Mouse (Mus musculus) hindbrain, embryonic 10.5 days (tissue): ENCODE measurements at regions not wholly inside any gene's neighbourhood (a gene's known extent, or its start where the extent isn't known, plus 50 kb on each side); places are given as distances from the start of the nearest gene placed in this dataset.

Source experiments
- DNase-seq: peaks from one replicate; pipeline ENCODE4 v3.0.0-alpha.2; 2017; ENCODE audit warnings: low spot score
- H3K27ac ChIP-seq: fragments of 300-500 bp; sonication (generic); 2 replicates; pipeline ENCODE4 v1.5.1; 2016; ENCODE audit warnings: mild to moderate bottlenecking, moderate library complexity
- H3K27me3 ChIP-seq: fragments of 300-500 bp; sonication (generic); 2 replicates; pipeline ENCODE4 v1.6.1; 2016; ENCODE audit warnings: mild to moderate bottlenecking; ENCODE audit not compliant: poor library complexity, insufficient read depth, severe bottlenecking
- H3K36me3 ChIP-seq: fragments of 300-500 bp; sonication (generic); 2 replicates; pipeline ENCODE4 v1.6.1; 2016; ENCODE audit warnings: mild to moderate bottlenecking, moderate library complexity
- H3K4me1 ChIP-seq: fragments of 300-500 bp; sonication (generic); replicated peaks from 2 replicates; pipeline ENCODE4 v1.6.1; 2016; ENCODE audit warnings: mild to moderate bottlenecking
- H3K4me3 ChIP-seq: fragments of 300-500 bp; sonication (generic); 2 replicates; pipeline ENCODE4 v1.5.1; 2016; ENCODE audit warnings: mild to moderate bottlenecking, moderate library complexity
- H3K9me3 ChIP-seq: fragments of 300-500 bp; sonication (generic); 2 replicates; pipeline ENCODE4 v1.6.1; 2016; ENCODE audit warnings: mild to moderate bottlenecking, moderate library complexity
- WGBS: fragments of 180-500 bp; shearing (Covaris S2); methylation state at CpG from one replicate; pipeline ENCODE4 v1.1.7; 2016; 5-methylcytosine and 5-hydroxymethylcytosine counted together

DNA sequence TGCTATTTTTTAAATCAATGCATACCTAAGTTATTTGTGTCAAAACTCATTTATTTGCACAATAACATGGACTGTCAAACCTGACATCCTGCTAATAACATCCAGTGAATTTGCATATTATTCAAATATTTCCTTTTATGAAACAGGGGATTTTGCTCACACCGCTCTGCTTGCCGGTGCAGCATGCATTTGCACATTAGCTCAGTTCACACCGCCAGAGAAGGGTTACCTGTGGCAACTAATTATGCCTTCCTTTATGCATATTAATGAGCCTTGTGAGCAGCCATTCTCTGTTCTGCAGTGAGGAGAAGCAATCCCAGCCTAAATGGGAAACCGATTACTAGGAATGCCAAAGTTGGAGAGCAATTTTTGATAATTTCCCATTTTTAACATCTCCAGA is 141.9 kb downstream of the Arrdc4 start:
- no peaks in the 10 kb centered on the region for H3K36me3 ChIP-seq
- H3K9me3 ChIP-seq, result no peaks in the 10 kb centered on the region
- H3K27me3 ChIP-seq, result no peaks in the 10 kb centered on the region
- no peak overlapping the region for H3K27ac ChIP-seq
- no peaks in the 10 kb centered on the region for H3K4me1 ChIP-seq
- no peak overlapping the region for H3K4me3 ChIP-seq
- 75% methylated on average over 4 of the region's 4 CpGs for WGBS
- DNase-seq, result no peak

GRCm38 (mm10) chr7:68606278-68606677 is 142.8 kb downstream of the Arrdc4 start:
- WGBS, result 88% methylated on average over 3 of the region's 3 CpGs
- Histone ChIP-seq H3K27me3 (no peaks in the 10 kb centered on the region), H3K9me3 (no peaks in the 10 kb centered on the region), H3K36me3 (no peaks in the 10 kb centered on the region), H3K4me3 (no peak overlapping the region), H3K27ac (no peak overlapping the region), H3K4me1 (no peaks in the 10 kb centered on the region)
- no peak for DNase-seq

GRCm38 (mm10) chr7:68603711-68604110 is 145.3 kb downstream of the Arrdc4 start:
- 80% methylated on average over 2 of the region's 2 CpGs for WGBS

GRCm38 (mm10) chr7:68602003-68602402 is 147.0 kb downstream of the Arrdc4 start:
- no peak for DNase-seq
- no peaks in the 10 kb centered on the region for H3K36me3 ChIP-seq
- 84% methylated on average over 6 of the region's 6 CpGs for WGBS
- H3K9me3 ChIP-seq, result no peaks in the 10 kb centered on the region
- no peaks in the 10 kb centered on the region for H3K4me1 ChIP-seq
- no peak overlapping the region for H3K27ac ChIP-seq
- H3K4me3 ChIP-seq, result no peak overlapping the region
- no peaks in the 10 kb centered on the region for H3K27me3 ChIP-seq

More at GRCm38 (mm10) chr7:68603711-68604110, 145.3 kb downstream of the Arrdc4 start:
- Histone ChIP-seq H3K4me1 (no peaks in the 10 kb centered on the region), H3K27ac (no peak overlapping the region), H3K27me3 (no peaks in the 10 kb centered on the region), H3K36me3 (no peaks in the 10 kb centered on the region), H3K4me3 (no peak overlapping the region), H3K9me3 (no peaks in the 10 kb centered on the region)
- DNase-seq, result no peak

DNA sequence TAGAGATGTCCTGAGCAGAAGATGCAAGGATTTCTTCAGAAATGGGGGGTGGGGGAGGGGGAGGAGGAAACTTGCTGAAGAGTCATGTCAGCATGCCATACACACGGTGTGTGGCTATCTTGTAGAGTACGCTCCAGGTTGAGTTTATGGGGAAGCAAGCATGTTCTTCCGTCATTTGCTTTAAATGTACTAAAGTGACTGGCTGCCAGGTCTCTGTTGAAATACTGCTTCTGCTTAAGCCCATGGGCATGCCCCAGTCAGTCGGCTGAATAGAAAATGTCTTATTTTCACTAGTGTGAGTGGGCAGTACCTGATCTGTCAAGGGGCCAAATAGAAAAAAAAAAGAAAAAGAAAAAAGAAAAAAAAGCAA is 155.0 kb downstream of the Arrdc4 start:
- Histone ChIP-seq H3K36me3 (no peaks in the 10 kb centered on the region), H3K4me3 (no peak overlapping the region), H3K27me3 (no peaks in the 10 kb centered on the region), H3K9me3 (no peaks in the 10 kb centered on the region), H3K27ac (no peak overlapping the region), H3K4me1 (peaks cover 13% of the 10 kb centered on the region)
- no peak for DNase-seq
- WGBS, result 88% methylated on average over 4 of the region's 4 CpGs

DNA sequence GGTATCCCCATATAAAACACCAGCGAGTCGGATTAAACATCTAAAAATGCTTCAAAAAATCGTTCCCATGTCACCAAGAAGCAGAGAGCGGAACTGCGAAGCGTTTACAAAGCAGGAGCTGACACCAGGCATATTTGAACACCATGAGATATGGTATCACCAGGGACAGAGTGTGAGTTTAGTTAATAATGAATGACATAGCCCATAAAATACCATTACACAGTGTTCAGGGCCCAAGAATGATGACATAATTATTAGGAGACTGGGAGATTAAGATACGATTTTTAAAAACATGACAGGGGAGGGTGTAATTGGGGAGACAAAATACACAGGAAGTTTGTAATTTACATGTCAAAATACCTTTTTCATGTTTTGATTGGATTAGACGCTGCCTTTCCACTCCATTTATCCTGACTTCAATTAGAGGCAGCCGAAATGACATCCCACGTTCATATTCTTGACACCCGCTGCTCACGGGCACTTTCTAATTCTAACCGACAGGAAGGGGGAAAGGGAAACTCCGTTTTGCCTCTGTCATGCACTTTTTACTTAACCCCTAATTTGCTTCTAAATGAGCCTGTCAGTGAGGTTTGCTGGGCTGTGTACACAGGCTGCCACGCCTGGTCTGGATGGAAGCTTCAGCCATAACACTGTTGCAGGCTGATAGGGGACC is 155.6 kb downstream of the Arrdc4 start:
- Histone ChIP-seq H3K36me3 (no peaks in the 10 kb centered on the region), H3K27me3 (no peaks in the 10 kb centered on the region), H3K9me3 (no peaks in the 10 kb centered on the region), H3K4me1 (peaks cover 13% of the 10 kb centered on the region), H3K4me3 (no peak overlapping the region), H3K27ac (no peak overlapping the region)
- 56% methylated on average over 15 of the region's 15 CpGs for WGBS
- DNase-seq, result peak; percentile 5

DNA sequence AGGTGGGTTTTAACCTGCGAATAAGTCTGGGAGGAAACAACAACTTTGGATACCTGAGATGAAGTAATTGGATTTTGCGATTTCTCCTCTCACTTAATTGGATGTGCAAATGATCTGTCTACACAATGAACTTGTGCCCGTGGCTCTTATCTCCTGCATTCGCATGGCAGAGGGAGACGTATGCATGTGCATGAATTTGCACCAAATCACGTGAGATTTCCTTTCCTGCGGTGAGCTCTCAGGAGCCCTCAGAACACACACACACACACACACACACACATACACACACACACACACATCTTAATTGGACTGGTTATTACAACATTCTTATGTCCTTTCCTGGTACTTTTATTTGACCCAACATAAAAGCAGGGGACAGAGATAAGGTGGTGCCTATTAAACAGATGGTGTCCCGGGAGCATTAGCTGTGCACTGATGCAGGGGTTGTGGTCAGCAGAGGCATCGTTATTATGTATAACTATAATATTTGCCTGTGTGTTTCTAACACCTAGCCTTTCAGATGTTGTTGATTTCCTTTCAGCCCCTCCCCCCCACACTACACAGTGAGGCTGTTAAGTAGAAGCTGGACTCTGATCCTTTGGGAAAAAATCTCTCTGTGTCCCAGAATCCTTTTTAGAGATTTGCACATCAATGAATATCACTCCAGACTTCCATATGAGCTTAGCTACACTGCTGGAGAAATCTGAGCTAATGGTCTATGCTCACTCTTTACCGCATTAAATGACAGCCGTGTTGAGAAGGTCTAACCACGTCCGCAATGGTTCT is 166.3 kb downstream of the Arrdc4 start:
- Histone ChIP-seq H3K36me3 (no peaks in the 10 kb centered on the region), H3K4me1 (no peaks in the 10 kb centered on the region), H3K27ac (no peak overlapping the region), H3K9me3 (no peaks in the 10 kb centered on the region), H3K4me3 (no peak overlapping the region), H3K27me3 (peaks cover 16% of the 10 kb centered on the region)
- WGBS, result 86% methylated on average over 13 of the region's 13 CpGs
- DNase-seq, result no peak

DNA sequence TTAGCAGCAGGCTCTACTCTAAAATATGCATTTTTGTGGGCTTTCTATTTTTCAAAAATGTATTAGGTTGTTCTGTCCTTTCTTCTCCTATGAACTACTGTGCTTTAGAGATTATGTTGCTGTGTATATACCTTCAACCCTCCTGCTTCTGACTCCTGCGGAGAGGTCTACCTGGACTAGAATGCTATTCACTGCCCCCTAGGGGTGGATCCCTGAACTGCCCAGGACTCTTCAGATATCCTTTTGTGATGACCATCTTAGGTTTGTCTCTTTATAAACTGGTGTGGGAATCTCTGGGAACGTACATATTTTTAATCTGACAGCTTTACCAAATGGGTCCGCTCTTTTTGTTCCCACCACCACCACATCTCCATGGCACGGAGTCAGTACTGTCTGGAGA is 168.4 kb downstream of the Arrdc4 start:
- H3K36me3 ChIP-seq, result no peaks in the 10 kb centered on the region
- DNase-seq, result peak; percentile 47
- peaks cover 19% of the 10 kb centered on the region for H3K27me3 ChIP-seq
- H3K27ac ChIP-seq, result no peak overlapping the region
- no peaks in the 10 kb centered on the region for H3K9me3 ChIP-seq
- H3K4me1 ChIP-seq, result no peaks in the 10 kb centered on the region; the same call in 1 of the 2 replicates
- 46% methylated on average over 4 of the region's 4 CpGs for WGBS
- no peak overlapping the region for H3K4me3 ChIP-seq

DNA sequence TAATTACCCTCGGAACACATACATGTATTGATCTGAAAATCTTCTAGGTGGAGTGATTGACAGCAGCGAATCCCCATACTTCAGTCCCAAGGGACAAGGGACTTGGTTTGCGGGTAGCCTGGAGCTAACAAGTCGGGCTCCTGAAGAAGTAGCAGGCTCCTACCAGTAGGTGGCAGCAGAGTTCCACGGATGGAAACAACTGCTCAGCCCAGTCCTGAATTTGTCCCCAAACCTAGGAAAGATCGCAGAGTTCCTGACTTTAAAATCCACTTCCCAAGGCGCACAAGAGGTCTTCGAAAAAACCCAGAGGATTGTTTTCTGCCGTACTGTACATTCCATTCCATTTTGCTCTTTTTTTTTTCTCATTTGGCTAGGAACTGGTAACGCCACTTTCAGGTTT is 169.4 kb downstream of the Arrdc4 start:
- no peaks in the 10 kb centered on the region; the same call in 1 of the 2 replicates for H3K4me1 ChIP-seq
- peaks cover 19% of the 10 kb centered on the region for H3K27me3 ChIP-seq
- H3K9me3 ChIP-seq, result no peaks in the 10 kb centered on the region
- no peaks in the 10 kb centered on the region for H3K36me3 ChIP-seq
- no peak overlapping the region for H3K4me3 ChIP-seq
- no peak overlapping the region for H3K27ac ChIP-seq
- WGBS, result 23% methylated on average over 10 of the region's 10 CpGs
- DNase-seq, result peak; percentile 87

DNA sequence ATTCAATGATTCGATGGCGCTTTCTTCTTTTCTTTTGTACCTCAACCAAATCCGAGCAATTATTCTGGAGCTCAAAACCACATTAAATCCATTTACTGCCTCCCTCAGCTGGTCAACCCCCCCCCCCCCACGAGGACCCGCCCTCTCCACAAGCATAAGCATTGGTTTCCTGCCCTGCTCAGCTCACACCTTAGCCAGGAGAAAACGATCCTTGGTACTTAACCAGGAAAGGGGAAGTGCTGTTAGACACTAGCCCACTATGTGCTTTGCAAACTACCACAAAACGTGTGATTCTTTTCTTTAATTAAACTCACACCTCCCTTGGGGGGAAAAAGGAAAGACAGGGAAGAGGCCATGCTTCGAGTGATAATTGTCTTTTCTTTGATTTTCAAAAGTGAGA is 169.8 kb downstream of the Arrdc4 start:
- H3K4me1 ChIP-seq, result no peaks in the 10 kb centered on the region; the same call in 1 of the 2 replicates
- H3K36me3 ChIP-seq, result no peaks in the 10 kb centered on the region
- no peak overlapping the region for H3K27ac ChIP-seq
- H3K4me3 ChIP-seq, result no peak overlapping the region
- no peaks in the 10 kb centered on the region for H3K9me3 ChIP-seq
- no peak for DNase-seq
- peaks cover 19% of the 10 kb centered on the region for H3K27me3 ChIP-seq
- 51% methylated on average over 8 of the region's 8 CpGs for WGBS

DNA sequence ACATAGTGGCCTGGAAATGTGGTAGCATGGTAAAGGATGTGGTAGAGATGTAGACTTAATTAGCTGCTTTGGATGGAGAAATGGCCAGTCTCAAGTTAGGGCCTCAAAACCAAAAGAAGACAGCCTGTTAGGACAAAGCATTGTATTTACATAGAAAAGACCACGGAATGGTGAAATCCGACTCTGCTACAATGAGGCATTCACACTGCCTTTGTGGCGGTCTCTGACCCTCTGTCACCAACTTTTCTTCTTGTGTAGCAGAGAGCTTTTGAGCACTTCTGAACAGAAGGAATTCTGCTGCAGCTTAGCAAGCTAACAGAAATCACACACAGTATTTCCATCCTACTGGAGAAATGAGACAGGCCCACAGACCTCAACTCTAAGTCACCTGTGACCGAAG is 177.7 kb downstream of the Arrdc4 start:
- Histone ChIP-seq H3K9me3 (no peaks in the 10 kb centered on the region), H3K27me3 (no peaks in the 10 kb centered on the region), H3K4me3 (no peak overlapping the region), H3K27ac (peak overlapping the region; percentile 66), H3K4me1 (peaks cover 18% of the 10 kb centered on the region), H3K36me3 (no peaks in the 10 kb centered on the region)
- DNase-seq, result peak; percentile 20
- WGBS, result 33% methylated on average over 4 of the region's 4 CpGs

GRCm38 (mm10) chr7:68568127-68568510 is 180.9 kb downstream of the Arrdc4 start:
- H3K36me3 ChIP-seq, result no peaks in the 10 kb centered on the region
- WGBS, result 93% methylated on average over 9 of the region's 9 CpGs
- DNase-seq, result no peak

GRCm38 (mm10) chr7:68567452-68568126 is 181.5 kb downstream of the Arrdc4 start:
- WGBS, result 92% methylated on average over 3 of the region's 3 CpGs
- H3K36me3 ChIP-seq, result no peaks in the 10 kb centered on the region
- H3K9me3 ChIP-seq, result no peaks in the 10 kb centered on the region
- H3K27me3 ChIP-seq, result no peaks in the 10 kb centered on the region
- no peak overlapping the region for H3K4me3 ChIP-seq
- H3K4me1 ChIP-seq, result peaks cover 18% of the 10 kb centered on the region
- no peak overlapping the region for H3K27ac ChIP-seq
- DNase-seq, result no peak

More at GRCm38 (mm10) chr7:68568127-68568510, 180.9 kb downstream of the Arrdc4 start:
- Histone ChIP-seq H3K4me3 (no peak overlapping the region), H3K9me3 (no peaks in the 10 kb centered on the region), H3K27ac (no peak overlapping the region), H3K4me1 (peaks cover 18% of the 10 kb centered on the region), H3K27me3 (no peaks in the 10 kb centered on the region)
